Mouse (Mus musculus) Muller cell, postnatal 12 days (primary cell): ENCODE results near the gene Prss35.

Source experiments
- DNase-seq: peaks from one replicate; pipeline ENCODE4 v3.0.0-alpha.2; 2015; ENCODE audit errors: inconsistent ontology term

Gene Prss35

DNA sequence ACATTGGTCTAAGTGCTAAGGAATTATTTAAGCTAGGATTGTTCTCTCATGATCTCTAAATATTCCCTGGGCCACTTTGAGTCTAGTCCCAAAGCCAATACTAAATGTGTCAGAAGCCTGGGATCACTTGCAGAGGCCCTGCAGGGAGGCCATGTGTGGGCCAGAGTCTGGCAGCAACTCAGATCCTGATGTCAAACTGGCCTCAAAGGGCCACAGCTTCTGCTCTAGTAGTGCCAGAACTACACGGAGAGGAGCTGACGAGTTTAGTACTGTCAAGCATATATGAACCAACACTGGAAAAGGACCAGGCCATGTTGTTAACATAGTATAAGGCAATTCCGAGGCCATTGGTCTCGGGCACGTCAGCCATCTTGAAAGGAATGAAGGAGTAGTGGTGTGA is 54.7 kb downstream of the Prss35 start:
- no peak for DNase-seq

DNA sequence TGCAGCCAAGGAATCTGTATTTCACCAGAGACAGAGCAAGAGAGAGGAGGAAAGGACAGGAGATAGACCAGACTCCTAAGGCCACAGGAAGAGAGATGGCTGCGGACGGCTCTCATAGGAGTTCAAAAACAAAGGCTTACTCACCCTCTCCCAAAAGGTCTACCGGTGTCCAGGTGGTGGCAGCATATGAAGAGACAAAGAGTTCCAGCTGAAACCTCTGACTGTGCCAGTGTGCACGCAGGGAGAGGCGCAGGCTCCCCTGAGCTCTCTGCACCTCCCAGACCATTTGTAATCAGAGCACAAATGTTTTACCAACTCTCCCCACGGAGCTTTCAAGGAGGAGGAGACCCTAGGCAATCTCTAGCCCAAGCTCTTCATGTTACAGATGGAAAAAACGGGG is 55.2 kb downstream of the Prss35 start:
- no peak for DNase-seq

DNA sequence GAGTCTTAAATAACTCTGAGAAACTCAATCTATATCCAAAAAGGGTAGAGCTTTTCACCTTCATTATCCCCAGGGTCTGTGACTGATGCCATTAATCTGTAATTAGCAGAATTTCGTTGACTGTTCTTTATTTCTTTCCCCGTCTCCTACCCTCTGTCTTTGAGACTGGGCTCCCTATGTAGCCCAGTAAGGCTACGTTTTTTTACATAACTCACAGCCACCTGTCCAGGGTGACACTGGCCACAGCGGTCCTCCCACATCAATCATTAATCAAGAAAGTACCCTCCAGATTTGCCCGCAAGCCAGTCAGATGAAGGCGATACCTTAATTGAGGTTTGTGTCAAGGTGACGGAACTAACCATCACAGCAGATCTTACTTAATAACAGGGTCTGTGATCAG is 55.6 kb downstream of the Prss35 start:
- DNase-seq, result no peak

DNA sequence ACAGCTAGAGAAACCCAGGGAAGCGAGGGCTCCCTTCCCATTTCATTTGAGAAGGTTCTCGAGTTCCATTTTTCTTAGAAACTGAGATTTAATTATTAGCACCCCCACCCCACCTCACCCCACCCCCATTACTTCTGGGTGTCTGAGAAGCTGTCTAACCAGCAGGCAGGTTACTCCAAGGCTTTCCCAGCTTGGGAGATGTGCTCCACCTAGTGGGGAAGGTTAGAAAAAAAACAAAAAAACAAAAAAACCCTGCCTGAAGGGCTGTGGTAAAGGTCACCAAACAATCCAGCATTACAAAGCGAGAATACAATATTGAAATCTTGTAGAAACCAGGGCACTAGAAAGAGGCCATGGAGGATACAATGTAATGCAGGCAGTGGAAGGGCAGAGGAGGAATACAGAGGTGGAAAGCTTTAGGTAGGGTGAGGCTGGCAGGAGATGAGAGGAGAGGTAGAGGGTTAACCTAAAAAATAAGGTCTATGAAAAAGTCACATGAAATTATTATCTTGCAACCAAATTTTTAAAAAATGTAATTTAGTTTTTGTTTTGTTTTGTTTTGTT is 57.2 kb downstream of the Prss35 start:
- DNase-seq, result peak; percentile 17
